Mouse (Mus musculus): Measurements from ENCODE around the gene St8sia1.

The St8sia1 gene

GRCm38 (mm10) chr6:142987616-142988015, 23.4 kb upstream of the St8sia1 start:
- in situ Hi-C loops (cut with MboI; ENCODE audit: low pct_unique_long_range_greater_than_20kb in 1 of 2, low sequenced_read_pairs in 2 of 2, unreplicated experiment in 1 of 2), result loop anchor here in 1 of 2 experiments (10.0 to 25.0 kb wide), 2 partner anchors 117 to 475 kb away; partner anchors contain the start of genes C2cd5 and Ldhb

- in situ Hi-C loops (cut with MboI; ENCODE audit: low pct_unique_long_range_greater_than_20kb in 1 of 2, low sequenced_read_pairs in 2 of 2, unreplicated experiment in 1 of 2), result loop anchor here in 1 of 2 experiments (10.0 to 25.0 kb wide), 2 partner anchors 118 to 474 kb away; partner anchors contain the start of genes C2cd5 and Ldhb
Observed at GRCm38 (mm10) chr6:142986706-142987105, 22.5 kb upstream of the St8sia1 start.

GRCm38 (mm10) chr6:142985561-142986238, 21.4 kb upstream of the St8sia1 start:
- in situ Hi-C loops (cut with MboI; ENCODE audit: low pct_unique_long_range_greater_than_20kb in 1 of 2, low sequenced_read_pairs in 2 of 2, unreplicated experiment in 1 of 2), result loop anchor here in 1 of 2 experiments (10.0 to 25.0 kb wide), 2 partner anchors 119 to 473 kb away; partner anchors contain the start of genes C2cd5 and Ldhb

- in situ Hi-C loops (cut with MboI; ENCODE audit: low pct_unique_long_range_greater_than_20kb in 1 of 2, low sequenced_read_pairs in 2 of 2, unreplicated experiment in 1 of 2), result loop anchor here in 1 of 2 experiments (10.0 to 25.0 kb wide), 2 partner anchors 125 to 468 kb away; partner anchors contain the start of genes C2cd5 and Ldhb
Observed at GRCm38 (mm10) chr6:142979665-142980660, 15.7 kb upstream of the St8sia1 start.

- in situ Hi-C loops (cut with MboI; ENCODE audit: low pct_unique_long_range_greater_than_20kb in 1 of 2, low sequenced_read_pairs in 2 of 2, unreplicated experiment in 1 of 2), result loop anchor here in 1 of 2 experiments (25.0 kb wide), 1 partner anchor 465 kb away; the partner anchor contains the start of gene Ldhb
Observed at GRCm38 (mm10) chr6:142977221-142977620, 13.0 kb upstream of the St8sia1 start.

- in situ Hi-C loops (cut with MboI; ENCODE audit: low pct_unique_long_range_greater_than_20kb in 1 of 2, low sequenced_read_pairs in 2 of 2, unreplicated experiment in 1 of 2), result no loop called here
Observed at GRCm38 (mm10) chr6:142973289-142973688, 9.0 kb upstream of the St8sia1 start.

- in situ Hi-C loops (cut with MboI; ENCODE audit: low pct_unique_long_range_greater_than_20kb in 1 of 2, low sequenced_read_pairs in 2 of 2, unreplicated experiment in 1 of 2), result no loop called here
Observed at GRCm38 (mm10) chr6:142972205-142972604, 8.0 kb upstream of the St8sia1 start.

- in situ Hi-C loops (cut with MboI; ENCODE audit: low pct_unique_long_range_greater_than_20kb in 1 of 2, low sequenced_read_pairs in 2 of 2, unreplicated experiment in 1 of 2), result no loop called here
Observed at GRCm38 (mm10) chr6:142967407-142967806, 3.2 kb upstream of the St8sia1 start.

- in situ Hi-C loops (cut with MboI; ENCODE audit: low pct_unique_long_range_greater_than_20kb in 1 of 2, low sequenced_read_pairs in 2 of 2, unreplicated experiment in 1 of 2), result no loop called here
Observed at GRCm38 (mm10) chr6:142964531-142965385, 506 bp upstream of the St8sia1 start.

GRCm38 (mm10) chr6:142963480-142964075, 674 bp downstream of the St8sia1 start:
- in situ Hi-C loops (cut with MboI; ENCODE audit: low pct_unique_long_range_greater_than_20kb in 1 of 2, low sequenced_read_pairs in 2 of 2, unreplicated experiment in 1 of 2), result no loop called here

- in situ Hi-C loops (cut with MboI; ENCODE audit: low pct_unique_long_range_greater_than_20kb in 1 of 2, low sequenced_read_pairs in 2 of 2, unreplicated experiment in 1 of 2), result no loop called here
Observed at GRCm38 (mm10) chr6:142962881-142963280, 1.4 kb downstream of the St8sia1 start.

GRCm38 (mm10) chr6:142962476-142962875, 1.8 kb downstream of the St8sia1 start:
- in situ Hi-C loops (cut with MboI; ENCODE audit: low pct_unique_long_range_greater_than_20kb in 1 of 2, low sequenced_read_pairs in 2 of 2, unreplicated experiment in 1 of 2), result no loop called here

- in situ Hi-C loops (cut with MboI; ENCODE audit: low pct_unique_long_range_greater_than_20kb in 1 of 2, low sequenced_read_pairs in 2 of 2, unreplicated experiment in 1 of 2), result no loop called here
Observed at GRCm38 (mm10) chr6:142961721-142962455, 2.4 kb downstream of the St8sia1 start.

GRCm38 (mm10) chr6:142956556-142956955, 7.7 kb downstream of the St8sia1 start:
- in situ Hi-C loops (cut with MboI; ENCODE audit: low pct_unique_long_range_greater_than_20kb in 1 of 2, low sequenced_read_pairs in 2 of 2, unreplicated experiment in 1 of 2), result no loop called here

- in situ Hi-C loops (cut with MboI; ENCODE audit: low pct_unique_long_range_greater_than_20kb in 1 of 2, low sequenced_read_pairs in 2 of 2, unreplicated experiment in 1 of 2), result no loop called here
Observed at GRCm38 (mm10) chr6:142955281-142955680, 9.0 kb downstream of the St8sia1 start.

- in situ Hi-C loops (cut with MboI; ENCODE audit: low pct_unique_long_range_greater_than_20kb in 1 of 2, low sequenced_read_pairs in 2 of 2, unreplicated experiment in 1 of 2), result no loop called here
Observed at GRCm38 (mm10) chr6:142953189-142953588, 11.1 kb downstream of the St8sia1 start.

GRCm38 (mm10) chr6:142952361-142952954, 11.8 kb downstream of the St8sia1 start:
- in situ Hi-C loops (cut with MboI; ENCODE audit: low pct_unique_long_range_greater_than_20kb in 1 of 2, low sequenced_read_pairs in 2 of 2, unreplicated experiment in 1 of 2), result no loop called here

All from mouse embryonic stem cell (cell line).